In genomic region chr16:7187788-7188187, GRCm38 (mm10) we compare ENCODE assay signal across 10 mouse cellular contexts.
A peak's percentile ranks its signal among the peaks of the same experiment; 100 is the strongest.
DNase-seq lines count a peak whose midpoint lies in the region; ATAC-seq lines count a peak whose summit lies in the region.
"Had no signal": no experiment of that assay in that cellular context is flagged by ENCODE, and none has a peak within 500 bp of the region (broad histone marks: within the 10 kb centered on the region; RNA-seq: fewer than 3 reads in every experiment).

No protein-coding gene starts in this region.

- H3K4me1 ChIP-seq in hindbrain, embryonic 16.5 days (ENCODE audit: control insufficient read depth, insufficient read depth, low read depth, low read length) = no peaks in the 10 kb centered on the region; the same call in none of the 2 replicates
- H3K4me1 ChIP-seq in heart, embryonic 12.5 days (replicated peaks) = peaks cover 4% of the 10 kb centered on the region
- H3K4me1 ChIP-seq: liver, embryonic 13.5 days had no signal

- H3K9me3 ChIP-seq in hindbrain, embryonic 16.5 days (ENCODE audit: control insufficient read depth, low read length) = no peaks in the 10 kb centered on the region
- H3K9me3 ChIP-seq in heart, embryonic 12.5 days (replicated peaks) = no peaks in the 10 kb centered on the region
- H3K9me3 ChIP-seq: liver, embryonic 13.5 days had no signal

- no peak overlapping the region for H3K9ac ChIP-seq in hindbrain, embryonic 16.5 days (ENCODE audit: low read depth, low read length)
- no peak overlapping the region for H3K9ac ChIP-seq in heart, embryonic 12.5 days
- H3K9ac ChIP-seq: liver, embryonic 13.5 days had no signal

- no peaks in the 10 kb centered on the region for H3K27me3 ChIP-seq in hindbrain, embryonic 16.5 days (replicated peaks; ENCODE audit: control insufficient read depth, insufficient read depth, low read length)
- no peaks in the 10 kb centered on the region for H3K27me3 ChIP-seq in heart, embryonic 12.5 days (replicated peaks)
- H3K27me3 ChIP-seq: liver, embryonic 13.5 days had no signal

- no peaks in the 10 kb centered on the region for H3K36me3 ChIP-seq in hindbrain, embryonic 16.5 days (ENCODE audit: control insufficient read depth, insufficient read depth, low read length)
- H3K36me3 ChIP-seq in heart, embryonic 12.5 days = no peaks in the 10 kb centered on the region
- H3K36me3 ChIP-seq: G1E; liver, embryonic 13.5 days had no signal

- no peak overlapping the region for H3K4me2 ChIP-seq in hindbrain, embryonic 16.5 days (ENCODE audit: low read length)
- no peak overlapping the region for H3K4me2 ChIP-seq in heart, embryonic 12.5 days
- H3K4me2 ChIP-seq: liver, embryonic 13.5 days had no signal

- peak; percentile 28 for DNase-seq in right cerebral cortex, postnatal 14 days
- no peak for DNase-seq in right cerebral cortex, adult 18-20 months
- DNase-seq in embryo, embryonic 10.5 days (ENCODE audit: low spot score) = peak; percentile 55
- no peak for DNase-seq in thymus, postnatal 14 days
- DNase-seq in lung, postnatal 25 days (ENCODE audit: low spot score) = no peak
- DNase-seq: kidney, adult 11 months; liver, embryonic 13.5 days had no signal

- H3K27ac ChIP-seq in hindbrain, embryonic 16.5 days (ENCODE audit: low read depth, low read length) = peak overlapping the region; percentile 34; the same call in 1 of the 2 replicates
- no peak overlapping the region for H3K27ac ChIP-seq in heart, embryonic 12.5 days (ENCODE audit: poor library complexity, severe bottlenecking)
- H3K27ac ChIP-seq: liver, embryonic 13.5 days had no signal

- H3K4me3 ChIP-seq in hindbrain, embryonic 16.5 days (ENCODE audit: low read length) = no peak overlapping the region
- no peak overlapping the region for H3K4me3 ChIP-seq in heart, embryonic 12.5 days
- H3K4me3 ChIP-seq: liver, embryonic 13.5 days had no signal

- WGBS in hindbrain, embryonic 16.5 days = 58% methylated on average over 2 of the region's 2 CpGs
- WGBS in heart, embryonic 12.5 days = 27% methylated on average over 2 of the region's 2 CpGs

- peak; percentile 56 for ATAC-seq in hindbrain, embryonic 16.5 days
- no peak for ATAC-seq in heart, embryonic 12.5 days (ENCODE audit: insufficient number of reproducible peaks, low FRiP score)

Comparison
In these comparisons a context has a peak if more than half of its experiments do, and no peak if none do; other contexts are left out.
1. DNase-seq: peak in right cerebral cortex, postnatal 14 days (single experiment) and embryo, embryonic 10.5 days (single experiment); none in right cerebral cortex, adult 18-20 months (single experiment), thymus, postnatal 14 days (single experiment) and lung, postnatal 25 days (single experiment).